Comparison of ENCODE assay signal across 9 mouse cellular contexts in genomic region chr13:76681286-76681685, GRCm38 (mm10).
DNase-seq lines count a peak whose midpoint lies in the region; ATAC-seq and TF ChIP-seq lines count a peak whose summit lies in the region.
"Had no signal": no experiment of that assay in that cellular context is flagged by ENCODE, and none has a peak within 500 bp of the region (broad histone marks: within the 10 kb centered on the region; RNA-seq: fewer than 3 reads in every experiment).

No protein-coding gene starts in this region.

- TF ChIP-seq POLR2A in liver, adult 2 months (IDR thresholded peaks at IDR 0.05; ENCODE audit: extremely low read depth, insufficient read depth, low read length) = no peak

- H3K27ac ChIP-seq in liver, adult 2 months (replicated peaks; ENCODE audit: insufficient read depth, low read depth, low read length) = no peak overlapping the region
- no peak overlapping the region for H3K27ac ChIP-seq in midbrain, postnatal 0 days (ENCODE audit: low read depth, low read length)
- H3K27ac ChIP-seq: limb, embryonic 12.5 days had no signal

- peak; percentile 28 for DNase-seq in liver, adult 2 months (ENCODE audit: extremely low read depth, low read depth, low spot score)
- no peak for DNase-seq in liver
- peak; percentile 37 for DNase-seq in NIH3T3 (ENCODE audit: low read depth)
- DNase-seq in embryo, embryonic 11.5 days (ENCODE audit: low read depth, low spot score) = peak; percentile 4
- peak; percentile 71 for DNase-seq in midbrain, postnatal 0 days (ENCODE audit: low spot score)
- no peak for DNase-seq in gastrocnemius, postnatal 4 days (ENCODE audit: low spot score in 2 of 2)
- no peak for DNase-seq in right cerebral cortex, postnatal 25 days

- no peaks in the 10 kb centered on the region for H3K4me1 ChIP-seq in liver, adult 2 months (ENCODE audit: control insufficient read depth, insufficient read depth, low read length)
- H3K4me1 ChIP-seq in midbrain, postnatal 0 days (ENCODE audit: insufficient read depth, low read length) = no peaks in the 10 kb centered on the region
- H3K4me1 ChIP-seq: limb, embryonic 12.5 days had no signal

- peak; percentile 52; the same call in 1 of the 2 replicates for ATAC-seq in midbrain, postnatal 0 days (ENCODE audit: low FRiP score)

- TF ChIP-seq CTCF in liver, adult 2 months (IDR thresholded peaks at IDR 0.05; ENCODE audit: low read depth, low read length) = peak; percentile 45
- TF ChIP-seq CTCF in midbrain, postnatal 0 days (IDR thresholded peaks at IDR 0.05) = peak; percentile 79

- no peak overlapping the region for H3K4me3 ChIP-seq in liver, adult 2 months (ENCODE audit: insufficient read depth, low read depth, low read length)
- H3K4me3 ChIP-seq in midbrain, postnatal 0 days (ENCODE audit: low read depth, low read length) = no peak overlapping the region
- H3K4me3 ChIP-seq: erythroblast, embryonic 14.5 days; limb, embryonic 12.5 days had no signal

- no peaks in the 10 kb centered on the region for H3K79me2 ChIP-seq in liver, adult 2 months (ENCODE audit: control insufficient read depth, insufficient read depth, low read length)

- H3K9me3 ChIP-seq in midbrain, postnatal 0 days (ENCODE audit: low read length) = no peaks in the 10 kb centered on the region
- H3K9me3 ChIP-seq: limb, embryonic 12.5 days had no signal

- no peaks in the 10 kb centered on the region for H3K27me3 ChIP-seq in liver, adult 2 months (ENCODE audit: control insufficient read depth, insufficient read depth, low read length)
- H3K27me3 ChIP-seq in midbrain, postnatal 0 days (ENCODE audit: insufficient read depth, low read length) = no peaks in the 10 kb centered on the region
- H3K27me3 ChIP-seq: limb, embryonic 12.5 days had no signal

- H3K36me3 ChIP-seq in liver, adult 2 months (ENCODE audit: control insufficient read depth, insufficient read depth, low read length) = no peaks in the 10 kb centered on the region
- H3K36me3 ChIP-seq in midbrain, postnatal 0 days (ENCODE audit: insufficient read depth, low read length) = no peaks in the 10 kb centered on the region
- H3K36me3 ChIP-seq: limb, embryonic 12.5 days had no signal

- no peak overlapping the region for H3K4me2 ChIP-seq in midbrain, postnatal 0 days (ENCODE audit: low read depth, low read length, poor library complexity, severe bottlenecking)
- H3K4me2 ChIP-seq: limb, embryonic 12.5 days had no signal

- no peak overlapping the region for H3K9ac ChIP-seq in liver, adult 2 months (ENCODE audit: low read depth, low read length)
- no peak overlapping the region for H3K9ac ChIP-seq in midbrain, postnatal 0 days (replicated peaks; ENCODE audit: low read length, poor library complexity, severe bottlenecking)
- H3K9ac ChIP-seq: limb, embryonic 12.5 days had no signal

Comparison
In these comparisons a context has a peak if more than half of its experiments do, and no peak if none do; other contexts are left out.
1. DNase-seq: peak in liver, adult 2 months (single experiment), NIH3T3 (single experiment), embryo, embryonic 11.5 days (single experiment) and midbrain, postnatal 0 days (single experiment); none in liver (single experiment), gastrocnemius, postnatal 4 days (0 of 2) and right cerebral cortex, postnatal 25 days (single experiment).